22 mouse cellular contexts compared by ENCODE assay signal in the genomic region with DNA sequence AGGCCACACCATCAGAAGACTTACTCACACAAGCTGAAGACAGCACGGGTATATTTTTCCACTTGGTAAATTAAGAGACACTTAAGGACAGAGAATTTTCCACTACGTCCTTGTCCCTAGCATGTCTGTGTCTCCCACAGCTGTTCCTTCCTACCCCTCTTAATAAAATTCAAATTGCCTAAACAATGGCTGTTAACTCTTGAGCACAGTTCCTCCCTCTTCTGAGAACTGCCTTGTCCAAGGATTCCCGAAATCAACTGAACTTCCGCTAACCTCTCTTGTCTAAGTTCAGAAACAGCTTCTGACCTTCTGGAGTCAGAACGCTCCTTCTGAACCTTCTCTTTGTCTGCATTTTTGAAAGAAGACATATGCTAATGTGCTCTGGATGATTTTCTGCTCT.
A peak's percentile ranks its signal among the peaks of the same experiment; 100 is the strongest.
DNase-seq lines count a peak whose midpoint lies in the region; ATAC-seq and TF ChIP-seq lines count a peak whose summit lies in the region.
"Had no signal": no experiment of that assay in that cellular context is flagged by ENCODE, and none has a peak within 500 bp of the region (broad histone marks: within the 10 kb centered on the region; RNA-seq: fewer than 3 reads in every experiment).

No protein-coding gene starts in this region.

- intact Hi-C loops in left cerebral cortex, postnatal 14 days (cut with DNase I) = no loop called here

- no peaks in the 10 kb centered on the region for H3K9me3 ChIP-seq in heart, postnatal 0 days (replicated peaks; ENCODE audit: control insufficient read depth, low read length)
- no peaks in the 10 kb centered on the region for H3K9me3 ChIP-seq in heart, embryonic 12.5 days (replicated peaks)
- H3K9me3 ChIP-seq in liver, embryonic 12.5 days (replicated peaks) = no peaks in the 10 kb centered on the region
- H3K9me3 ChIP-seq in intestine, postnatal 0 days (ENCODE audit: control insufficient read depth) = no peaks in the 10 kb centered on the region
- H3K9me3 ChIP-seq: embryonic facial prominence, embryonic 13.5 days; forebrain, embryonic 15.5 days; hindbrain, embryonic 15.5 days had no signal

- no peak for TF ChIP-seq POLR2A in liver, adult 2 months (IDR thresholded peaks at IDR 0.05; ENCODE audit: extremely low read depth, insufficient read depth, low read length)

- WGBS in heart, postnatal 0 days = 45% methylated on average over 5 of the region's 5 CpGs
- 54% methylated on average over 5 of the region's 5 CpGs for WGBS in heart, embryonic 12.5 days
- WGBS in liver, adult 2 months = 69% methylated on average over 5 of the region's 5 CpGs
- 70% methylated on average over 5 of the region's 5 CpGs for WGBS in liver, embryonic 12.5 days (ENCODE audit: insufficient replicate concordance)
- WGBS in intestine, postnatal 0 days = 62% methylated on average over 5 of the region's 5 CpGs

- no peak for TF ChIP-seq EP300 in heart, postnatal 0 days (IDR thresholded peaks at IDR 0.05; ENCODE audit: low read depth)

- no peaks in the 10 kb centered on the region for H3K79me2 ChIP-seq in liver, adult 2 months (ENCODE audit: control insufficient read depth, insufficient read depth, low read length)

- no peaks in the 10 kb centered on the region for H3K27me3 ChIP-seq in heart, postnatal 0 days (ENCODE audit: control insufficient read depth, insufficient read depth, low read length)
- no peaks in the 10 kb centered on the region for H3K27me3 ChIP-seq in heart, embryonic 12.5 days (replicated peaks)
- H3K27me3 ChIP-seq in liver, adult 2 months (ENCODE audit: control insufficient read depth, insufficient read depth, low read length) = no peaks in the 10 kb centered on the region
- H3K27me3 ChIP-seq in liver, embryonic 12.5 days (replicated peaks) = no peaks in the 10 kb centered on the region
- H3K27me3 ChIP-seq in intestine, postnatal 0 days (replicated peaks; ENCODE audit: control insufficient read depth, insufficient read depth, low read length) = no peaks in the 10 kb centered on the region
- H3K27me3 ChIP-seq: embryonic facial prominence, embryonic 13.5 days; forebrain, embryonic 15.5 days; hindbrain, embryonic 15.5 days had no signal

- H3K9ac ChIP-seq in heart, postnatal 0 days (replicated peaks; ENCODE audit: low read depth, low read length) = no peak overlapping the region
- H3K9ac ChIP-seq in heart, embryonic 12.5 days = no peak overlapping the region
- H3K9ac ChIP-seq in liver, adult 2 months (ENCODE audit: low read depth, low read length) = no peak overlapping the region
- no peak overlapping the region for H3K9ac ChIP-seq in liver, embryonic 12.5 days
- H3K9ac ChIP-seq in intestine, postnatal 0 days (ENCODE audit: low read depth, low read length) = no peak overlapping the region
- H3K9ac ChIP-seq: embryonic facial prominence, embryonic 13.5 days; forebrain, embryonic 15.5 days; hindbrain, embryonic 15.5 days had no signal

- H3K4me3 ChIP-seq in heart, postnatal 0 days (ENCODE audit: low read depth, low read length) = no peak overlapping the region
- H3K4me3 ChIP-seq in heart, embryonic 12.5 days = no peak overlapping the region
- H3K4me3 ChIP-seq in liver, adult 2 months (ENCODE audit: insufficient read depth, low read depth, low read length) = no peak overlapping the region
- no peak overlapping the region for H3K4me3 ChIP-seq in liver, embryonic 12.5 days
- H3K4me3 ChIP-seq in intestine, postnatal 0 days (ENCODE audit: low read depth, low read length) = no peak overlapping the region
- H3K4me3 ChIP-seq: embryonic facial prominence, embryonic 13.5 days; forebrain, embryonic 15.5 days; hindbrain, embryonic 15.5 days; layer of hippocampus, adult 2 months had no signal

- no peak overlapping the region for H3K4me2 ChIP-seq in heart, postnatal 0 days (ENCODE audit: low read depth, low read length)
- no peak overlapping the region for H3K4me2 ChIP-seq in heart, embryonic 12.5 days
- H3K4me2 ChIP-seq in liver, embryonic 12.5 days = no peak overlapping the region
- no peak overlapping the region for H3K4me2 ChIP-seq in intestine, postnatal 0 days (replicated peaks; ENCODE audit: low read depth)
- H3K4me2 ChIP-seq: embryonic facial prominence, embryonic 13.5 days; forebrain, embryonic 15.5 days; hindbrain, embryonic 15.5 days; midbrain, embryonic 11.5 days had no signal

- DNase-seq in heart, postnatal 0 days (ENCODE audit: low spot score) = peak; percentile 40
- peak; percentile 26 for DNase-seq in liver, adult 2 months (ENCODE audit: extremely low read depth, low read depth, low spot score)
- peak; percentile 72 for DNase-seq in R1 (ENCODE audit: low read depth, low spot score)
- no peak for DNase-seq in cerebellum, adult 8-10 months
- DNase-seq in left cerebral cortex, postnatal 14 days (ENCODE audit: low spot score in 2 of 2) = no peak
- DNase-seq: adrenal gland, adult 8-10 months; B cell, adult 2 months; cerebellum, postnatal 10 days; kidney, adult 8-10 months; layer of hippocampus, postnatal 36 days; lung, adult 18-20 months; retina, postnatal 1 day; thymus, postnatal 14 days had no signal

- H3K27ac ChIP-seq in heart, postnatal 0 days (ENCODE audit: low read depth) = peak overlapping the region; percentile 38; the same call in 1 of the 2 replicates
- no peak overlapping the region for H3K27ac ChIP-seq in heart, embryonic 12.5 days (ENCODE audit: poor library complexity, severe bottlenecking)
- peak overlapping the region; percentile 75 for H3K27ac ChIP-seq in liver, adult 2 months (replicated peaks; ENCODE audit: insufficient read depth, low read depth, low read length)
- no peak overlapping the region for H3K27ac ChIP-seq in liver, embryonic 12.5 days
- no peak overlapping the region; the same call in 1 of the 2 replicates for H3K27ac ChIP-seq in intestine, postnatal 0 days (ENCODE audit: low read depth, low read length)
- H3K27ac ChIP-seq: embryonic facial prominence, embryonic 13.5 days; forebrain, embryonic 15.5 days; hindbrain, embryonic 15.5 days; layer of hippocampus, adult 2 months; macrophage had no signal

- TF ChIP-seq CTCF in heart, postnatal 0 days (IDR thresholded peaks at IDR 0.05; ENCODE audit: low read depth) = no peak
- no peak for TF ChIP-seq CTCF in liver, adult 2 months (IDR thresholded peaks at IDR 0.05; ENCODE audit: low read depth, low read length)
- no peak for TF ChIP-seq CTCF in intestine, postnatal 0 days (IDR thresholded peaks at IDR 0.05; ENCODE audit: low read depth)

- H3K36me3 ChIP-seq in heart, postnatal 0 days (replicated peaks; ENCODE audit: control insufficient read depth, insufficient read depth, low read length) = no peaks in the 10 kb centered on the region
- H3K36me3 ChIP-seq in heart, embryonic 12.5 days = no peaks in the 10 kb centered on the region
- H3K36me3 ChIP-seq in liver, adult 2 months (ENCODE audit: control insufficient read depth, insufficient read depth, low read length) = no peaks in the 10 kb centered on the region
- no peaks in the 10 kb centered on the region for H3K36me3 ChIP-seq in liver, embryonic 12.5 days
- no peaks in the 10 kb centered on the region for H3K36me3 ChIP-seq in intestine, postnatal 0 days (ENCODE audit: control insufficient read depth, insufficient read depth)
- H3K36me3 ChIP-seq: embryonic facial prominence, embryonic 13.5 days; forebrain, embryonic 15.5 days; hindbrain, embryonic 15.5 days had no signal

- peak; percentile 69 for ATAC-seq in heart, postnatal 0 days (ENCODE audit: insufficient read depth, low read depth)
- no peak for ATAC-seq in heart, embryonic 12.5 days (ENCODE audit: insufficient number of reproducible peaks, low FRiP score)
- ATAC-seq in liver, embryonic 12.5 days = no peak
- peak; percentile 19; the same call in 1 of the 2 replicates for ATAC-seq in intestine, postnatal 0 days
- ATAC-seq: forebrain, embryonic 15.5 days had no signal

- no peaks in the 10 kb centered on the region for H3K4me1 ChIP-seq in heart, postnatal 0 days (ENCODE audit: control insufficient read depth, insufficient read depth)
- peaks cover 6% of the 10 kb centered on the region; the same call in 1 of the 2 replicates for H3K4me1 ChIP-seq in heart, embryonic 12.5 days (replicated peaks)
- H3K4me1 ChIP-seq in liver, adult 2 months (ENCODE audit: control insufficient read depth, insufficient read depth, low read length) = no peaks in the 10 kb centered on the region; the same call in 1 of the 2 replicates
- no peaks in the 10 kb centered on the region for H3K4me1 ChIP-seq in liver, embryonic 12.5 days
- 0 out of 2 replicates have a peak, but pooled peaks cover 3% of the 10 kb centered on the region for H3K4me1 ChIP-seq in intestine, postnatal 0 days (replicated peaks; ENCODE audit: control insufficient read depth, insufficient read depth, low read length)
- H3K4me1 ChIP-seq: embryonic facial prominence, embryonic 13.5 days; forebrain, embryonic 15.5 days; hindbrain, embryonic 15.5 days had no signal

Comparison
In these comparisons a context has a peak if more than half of its experiments do, and no peak if none do; other contexts are left out.
1. ATAC-seq: peak in heart, postnatal 0 days (single experiment) and intestine, postnatal 0 days (single experiment); none in heart, embryonic 12.5 days (single experiment) and liver, embryonic 12.5 days (single experiment).
2. H3K27ac ChIP-seq: peak in heart, postnatal 0 days (single experiment) and liver, adult 2 months (single experiment); none in heart, embryonic 12.5 days (single experiment), liver, embryonic 12.5 days (single experiment) and intestine, postnatal 0 days (single experiment).
3. DNase-seq: peak in heart, postnatal 0 days (single experiment), liver, adult 2 months (single experiment) and R1 (single experiment); none in cerebellum, adult 8-10 months (single experiment) and left cerebral cortex, postnatal 14 days (0 of 2).